Mouse (Mus musculus): Measurements from ENCODE around the gene Gnptg. TPM values are rescaled to one million over a fixed set of nuclear protein-coding genes. Genes with fewer than 3 reads are reported as not detected.

Gnptg gene
- polyA plus RNA-seq, 1 experiment from 2014 or later = 71.2 TPM

DNA sequence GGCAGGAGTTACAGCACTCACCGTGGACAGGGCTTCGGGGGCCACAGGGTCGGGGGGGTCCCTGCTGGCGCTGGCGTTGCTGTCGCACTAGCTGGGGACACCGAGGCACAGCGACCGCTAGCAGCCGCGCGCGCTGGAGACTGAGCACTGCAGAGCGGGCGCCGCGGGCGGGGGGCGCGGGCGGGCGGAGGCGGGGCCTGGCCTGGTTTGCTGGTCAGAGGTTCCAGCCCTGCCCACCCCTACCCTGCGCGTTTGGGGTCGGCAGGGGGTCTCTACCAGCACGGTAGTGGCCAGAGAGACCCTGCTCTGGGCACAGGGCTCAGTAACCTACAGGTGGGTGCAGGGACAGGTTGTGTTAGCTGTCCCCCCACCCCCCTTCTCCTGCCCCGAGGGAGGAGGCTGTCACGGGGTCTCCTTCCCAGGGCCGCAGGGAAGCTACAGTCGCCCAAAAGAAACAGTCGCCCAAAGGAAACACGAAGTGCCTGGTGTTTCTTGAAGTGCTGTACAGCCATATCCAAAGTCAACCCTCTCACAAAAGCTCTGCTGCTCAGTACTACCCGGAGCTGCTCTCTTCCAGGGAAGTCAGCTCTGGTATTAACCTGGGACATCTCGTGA is 16.3 kb upstream of the Gnptg start, which contains the start of gene Baiap3:
TSS of gene Baiap3 (minus strand) at position 225 of the 615 bp plus-strand sequence.
- DNase-seq (ENCODE audit: low spot score) = no peak
- WGBS = 4% methylated on average over 33 of the region's 35 CpGs

GRCm38 (mm10) chr17:25255110-25255509 is 15.2 kb upstream of the Gnptg start:
- H3K27ac ChIP-seq = no peak overlapping the region
- H3K4me2 ChIP-seq (ENCODE audit: low read length) = no peak overlapping the region
- no peak for ATAC-seq (replicated peaks; ENCODE audit: low FRiP score, low read depth)
- no peak overlapping the region for H3K9ac ChIP-seq (ENCODE audit: low read depth, low read length)
- H3K4me3 ChIP-seq (replicated peaks; ENCODE audit: low read depth, low read length) = no peak overlapping the region
- peaks cover 10% of the 10 kb centered on the region; the same call in 1 of the 2 replicates for H3K4me1 ChIP-seq (replicated peaks; ENCODE audit: insufficient read depth, low read length)
- no peak for TF ChIP-seq CTCF (IDR thresholded peaks at IDR 0.05; ENCODE audit: low read depth)
- peaks cover 11% of the 10 kb centered on the region for H3K36me3 ChIP-seq (ENCODE audit: insufficient read depth, low read length)
- H3K9me3 ChIP-seq (replicated peaks; ENCODE audit: low read length) = no peaks in the 10 kb centered on the region
- H3K27me3 ChIP-seq (ENCODE audit: insufficient read depth, low read length) = peaks cover 8% of the 10 kb centered on the region; the same call in 1 of the 2 replicates
- no peak for DNase-seq (ENCODE audit: low spot score)
- WGBS = 69% methylated on average over 2 of the region's 2 CpGs

More for the DNA sequence above, 16.3 kb upstream of the Gnptg start, which contains the start of gene Baiap3:
- Histone ChIP-seq H3K4me2 (ENCODE audit: low read length) (peak within 1 kb of the TSS; percentile 65), H3K36me3 (ENCODE audit: insufficient read depth, low read length) (peaks cover 13% of the 10 kb centered on the region), H3K27me3 (ENCODE audit: insufficient read depth, low read length) (peaks cover 8% of the 10 kb centered on the region; the same call in 1 of the 2 replicates), H3K9ac (ENCODE audit: low read depth, low read length) (peak within 1 kb of the TSS; percentile 40), H3K4me3 (replicated peaks; ENCODE audit: low read depth, low read length) (peak within 1 kb of the TSS; percentile 27), H3K27ac (no peak within 1 kb of the TSS), H3K4me1 (replicated peaks; ENCODE audit: insufficient read depth, low read length) (peaks cover 10% of the 10 kb centered on the region; the same call in 1 of the 2 replicates), H3K9me3 (replicated peaks; ENCODE audit: low read length) (no peaks in the 10 kb centered on the region)
- no peak for TF ChIP-seq CTCF (IDR thresholded peaks at IDR 0.05; ENCODE audit: low read depth)
- ATAC-seq (replicated peaks; ENCODE audit: low FRiP score, low read depth) = peak; percentile 33; the same call in 1 of the 2 replicates

DNA sequence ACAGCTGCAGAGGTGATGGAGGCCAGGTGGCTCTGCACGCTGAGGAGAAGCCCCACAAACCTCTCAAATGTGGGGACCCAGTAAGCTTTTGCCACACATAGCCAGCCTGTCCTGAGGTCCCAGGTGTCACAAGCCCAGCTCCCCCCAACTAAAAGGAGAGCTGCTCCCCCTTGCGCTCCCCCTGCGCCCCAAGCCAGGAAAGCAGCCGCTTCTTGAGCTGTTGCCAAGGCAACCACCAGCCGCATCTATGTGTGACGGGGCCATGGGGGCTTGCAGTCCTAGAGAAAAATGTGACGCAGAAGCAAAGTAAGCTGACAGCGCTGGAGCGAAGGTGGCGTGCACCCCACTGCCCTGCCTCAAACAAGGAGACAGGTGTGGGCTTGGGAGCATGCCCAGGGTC is 13.8 kb upstream of the Gnptg start:
- WGBS = 29% methylated on average over 10 of the region's 10 CpGs
- DNase-seq (ENCODE audit: low spot score) = no peak
- Histone ChIP-seq H3K36me3 (ENCODE audit: insufficient read depth, low read length) (no peaks in the 10 kb centered on the region), H3K9ac (ENCODE audit: low read depth, low read length) (no peak overlapping the region), H3K4me2 (ENCODE audit: low read length) (no peak overlapping the region), H3K9me3 (replicated peaks; ENCODE audit: low read length) (no peaks in the 10 kb centered on the region), H3K27me3 (ENCODE audit: insufficient read depth, low read length) (peaks cover 8% of the 10 kb centered on the region; the same call in 1 of the 2 replicates), H3K27ac (no peak overlapping the region), H3K4me3 (replicated peaks; ENCODE audit: low read depth, low read length) (no peak overlapping the region), H3K4me1 (replicated peaks; ENCODE audit: insufficient read depth, low read length) (peaks cover 10% of the 10 kb centered on the region; the same call in 1 of the 2 replicates)
- TF ChIP-seq CTCF (IDR thresholded peaks at IDR 0.05; ENCODE audit: low read depth) = no peak
- no peak for ATAC-seq (replicated peaks; ENCODE audit: low FRiP score, low read depth)

- H3K27me3 ChIP-seq (ENCODE audit: insufficient read depth, low read length) = peaks cover 8% of the 10 kb centered on the region; the same call in 1 of the 2 replicates
- no peak overlapping the region for H3K4me3 ChIP-seq (replicated peaks; ENCODE audit: low read depth, low read length)
- ATAC-seq (replicated peaks; ENCODE audit: low FRiP score, low read depth) = no peak
- H3K4me2 ChIP-seq (ENCODE audit: low read length) = no peak overlapping the region
- DNase-seq (ENCODE audit: low spot score) = no peak
- no peaks in the 10 kb centered on the region for H3K9me3 ChIP-seq (replicated peaks; ENCODE audit: low read length)
- no peaks in the 10 kb centered on the region for H3K36me3 ChIP-seq (ENCODE audit: insufficient read depth, low read length)
- no peak overlapping the region for H3K9ac ChIP-seq (ENCODE audit: low read depth, low read length)
- peaks cover 10% of the 10 kb centered on the region; the same call in 1 of the 2 replicates for H3K4me1 ChIP-seq (replicated peaks; ENCODE audit: insufficient read depth, low read length)
- no peak for TF ChIP-seq CTCF (IDR thresholded peaks at IDR 0.05; ENCODE audit: low read depth)
- H3K27ac ChIP-seq = no peak overlapping the region
- WGBS = 48% methylated on average over 3 of the region's 3 CpGs
These were observed 12.7 kb upstream of the Gnptg start for GRCm38 (mm10) chr17:25252643-25253042.

DNA sequence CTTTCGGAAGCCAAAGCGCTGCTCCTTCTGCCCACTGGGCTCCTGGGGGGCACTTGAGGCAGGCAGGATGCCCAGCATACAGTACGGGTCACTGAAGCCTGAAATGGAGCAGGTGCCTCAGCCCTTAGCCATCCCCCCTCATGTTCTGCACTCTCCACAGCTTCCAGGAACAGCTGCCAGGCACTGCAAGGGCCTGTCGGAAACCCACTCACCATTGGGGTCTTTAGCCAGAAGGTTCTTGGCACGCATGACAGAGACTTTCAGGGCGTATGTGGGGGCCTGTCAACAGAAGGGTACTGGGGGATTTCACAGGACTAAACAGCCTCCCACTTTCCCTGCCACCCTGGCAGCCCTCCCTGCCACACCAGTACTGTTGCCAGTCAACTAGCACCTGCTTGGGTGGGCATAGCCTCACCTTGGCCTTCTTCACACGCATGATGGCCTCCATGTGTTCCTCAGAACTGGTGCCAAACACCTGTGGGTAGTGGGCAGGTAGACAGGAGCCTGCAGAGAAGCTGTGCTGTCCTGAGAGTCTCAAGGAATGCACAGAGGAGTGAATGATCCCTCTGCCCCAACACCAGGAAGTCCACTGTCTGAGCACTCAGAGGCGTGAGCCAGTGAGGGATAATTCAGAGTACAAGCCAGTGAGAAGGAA is 10.4 kb upstream of the Gnptg start:
- no peak overlapping the region for H3K4me2 ChIP-seq (ENCODE audit: low read length)
- no peak overlapping the region for H3K4me3 ChIP-seq (replicated peaks; ENCODE audit: low read depth, low read length)
- no peak overlapping the region for H3K9ac ChIP-seq (ENCODE audit: low read depth, low read length)
- H3K27ac ChIP-seq = no peak overlapping the region
- DNase-seq (ENCODE audit: low spot score) (no peak), ATAC-seq (replicated peaks; ENCODE audit: low FRiP score, low read depth) (no peak)
- no peak for TF ChIP-seq CTCF (IDR thresholded peaks at IDR 0.05; ENCODE audit: low read depth)
- 64% methylated on average over 8 of the region's 8 CpGs for WGBS
- H3K27me3 ChIP-seq (ENCODE audit: insufficient read depth, low read length) = peaks cover 8% of the 10 kb centered on the region; the same call in 1 of the 2 replicates
- no peaks in the 10 kb centered on the region for H3K36me3 ChIP-seq (ENCODE audit: insufficient read depth, low read length)
- no peaks in the 10 kb centered on the region for H3K9me3 ChIP-seq (replicated peaks; ENCODE audit: low read length)
- no peaks in the 10 kb centered on the region for H3K4me1 ChIP-seq (replicated peaks; ENCODE audit: insufficient read depth, low read length)

- no peak for ATAC-seq (replicated peaks; ENCODE audit: low FRiP score, low read depth)
- 0 out of 2 replicates have a peak, but pooled peaks cover 2% of the 10 kb centered on the region for H3K27me3 ChIP-seq (ENCODE audit: insufficient read depth, low read length)
- H3K4me2 ChIP-seq (ENCODE audit: low read length) = no peak overlapping the region
- H3K4me3 ChIP-seq (replicated peaks; ENCODE audit: low read depth, low read length) = no peak overlapping the region
- no peaks in the 10 kb centered on the region for H3K4me1 ChIP-seq (replicated peaks; ENCODE audit: insufficient read depth, low read length)
- 77% methylated on average over 18 of the region's 18 CpGs for WGBS
- no peaks in the 10 kb centered on the region for H3K9me3 ChIP-seq (replicated peaks; ENCODE audit: low read length)
- H3K9ac ChIP-seq (ENCODE audit: low read depth, low read length) = no peak overlapping the region
- peaks cover 5% of the 10 kb centered on the region; the same call in 1 of the 2 replicates for H3K36me3 ChIP-seq (ENCODE audit: insufficient read depth, low read length)
- DNase-seq (ENCODE audit: low spot score) = no peak
- TF ChIP-seq CTCF (IDR thresholded peaks at IDR 0.05; ENCODE audit: low read depth) = no peak
- no peak overlapping the region for H3K27ac ChIP-seq
These were observed 8.3 kb upstream of the Gnptg start for GRCm38 (mm10) chr17:25248033-25248750.
